ENCODE assay signal across 8 mouse cellular contexts in the genomic region with DNA sequence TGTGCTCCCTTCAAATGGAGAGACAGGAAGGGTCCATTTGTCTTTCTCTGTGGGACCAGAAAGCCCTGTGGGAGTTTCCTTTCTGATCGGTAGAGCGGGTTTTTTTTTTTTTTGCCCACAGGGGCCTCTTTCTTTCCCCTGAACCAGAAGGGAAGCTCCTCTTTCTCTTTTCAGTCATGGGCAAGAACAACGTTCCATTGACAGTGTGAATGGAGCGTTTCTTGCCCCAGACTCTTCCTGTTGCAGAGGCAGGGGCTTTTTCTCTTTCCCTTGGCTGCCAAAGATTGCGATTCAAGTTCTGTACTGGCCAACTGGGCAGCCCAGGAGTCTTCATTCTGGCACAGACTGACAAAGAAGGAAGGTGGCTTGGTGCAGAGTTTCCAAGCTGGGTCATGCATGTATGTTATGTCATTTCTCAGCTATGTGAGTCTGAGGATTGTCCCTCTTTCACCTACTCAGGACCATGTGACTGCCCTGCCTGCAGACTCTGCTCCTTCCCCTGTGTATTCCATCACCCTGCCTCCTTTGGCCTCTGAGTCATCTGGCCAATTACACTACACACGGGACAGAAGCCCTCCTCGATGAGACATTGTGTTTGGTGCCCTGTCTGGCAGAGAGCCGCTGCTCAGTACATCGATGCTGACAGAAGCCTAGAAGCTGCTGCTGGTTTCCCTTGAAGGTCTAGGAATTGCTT. TPM values are rescaled to one million over a fixed set of nuclear protein-coding genes. Genes with fewer than 3 reads are reported as not detected.
DNase-seq lines count a peak whose midpoint lies in the region; ATAC-seq and TF ChIP-seq lines count a peak whose summit lies in the region.

No protein-coding gene starts in this region.

- no peak for TF ChIP-seq CTCF in G1E (IDR thresholded peaks at IDR 0.05; ENCODE audit: low read depth, low read length)
- TF ChIP-seq CTCF in lung, postnatal 0 days (IDR thresholded peaks at IDR 0.05): no peak

- H3K4me1 ChIP-seq in kidney, embryonic 16.5 days (ENCODE audit: insufficient read depth, low read length): peaks cover 5% of the 10 kb centered on the region; the same call in 1 of the 2 replicates
- peaks cover 89% of the 10 kb centered on the region for H3K4me1 ChIP-seq in G1E (ENCODE audit: insufficient read depth, low read depth, low read length)
- H3K4me1 ChIP-seq in heart, embryonic 14.5 days (ENCODE audit: control insufficient read depth in 2 of 2, insufficient read depth in 2 of 2, low read length in 2 of 2): peaks cover 25 to 33% of the 10 kb centered on the region in 2 experiments
- no peaks in the 10 kb centered on the region for H3K4me1 ChIP-seq in lung, postnatal 0 days (ENCODE audit: insufficient read depth, low read depth, low read length)

- no peak for DNase-seq in kidney, adult 18-20 months
- no peak for DNase-seq in G1E (ENCODE audit: low spot score)
- DNase-seq in lung, postnatal 0 days (ENCODE audit: low spot score): peak; percentile 52
- DNase-seq in thymus, postnatal 4 days: no peak
- DNase-seq in right cerebral cortex, postnatal 14 days: no peak
- DNase-seq in ovary, postnatal 14 days (ENCODE audit: low spot score): no peak

- H3K4me3 ChIP-seq in kidney, embryonic 16.5 days (ENCODE audit: low read length): no peak overlapping the region
- peak overlapping the region; percentile 37; the same call in 1 of the 2 replicates for H3K4me3 ChIP-seq in G1E (ENCODE audit: low read depth, low read length)
- no peak overlapping the region for H3K4me3 ChIP-seq in heart, embryonic 14.5 days (ENCODE audit: control insufficient read depth in 1 of 2, insufficient read depth in 1 of 2, low read depth in 1 of 2, low read length in 2 of 2)
- H3K4me3 ChIP-seq in lung, postnatal 0 days (ENCODE audit: low read depth, low read length): no peak overlapping the region

- no peaks in the 10 kb centered on the region for H3K9me3 ChIP-seq in kidney, embryonic 16.5 days (ENCODE audit: low read length)
- H3K9me3 ChIP-seq in G1E (replicated peaks): 0 out of 2 replicates have a peak, but pooled peaks cover 2% of the 10 kb centered on the region
- H3K9me3 ChIP-seq in heart, embryonic 14.5 days (ENCODE audit: control insufficient read depth, low read length): no peaks in the 10 kb centered on the region
- H3K9me3 ChIP-seq in lung, postnatal 0 days (ENCODE audit: low read length): no peaks in the 10 kb centered on the region

- H3K4me2 ChIP-seq in kidney, embryonic 16.5 days (replicated peaks; ENCODE audit: low read depth, low read length): no peak overlapping the region
- H3K4me2 ChIP-seq in heart, embryonic 14.5 days (ENCODE audit: low read length): peak overlapping the region; percentile 22
- H3K4me2 ChIP-seq in lung, postnatal 0 days (replicated peaks; ENCODE audit: low read depth, low read length): no peak overlapping the region

- H3K27ac ChIP-seq in kidney, embryonic 16.5 days (ENCODE audit: low read length): no peak overlapping the region
- peak overlapping the region; percentile 52 to 77 for H3K27ac ChIP-seq in heart, embryonic 14.5 days (replicated peaks in 1 of 2; ENCODE audit: control insufficient read depth in 1 of 2, insufficient read depth in 1 of 2, low read depth in 2 of 2, low read length in 2 of 2)
- no peak overlapping the region for H3K27ac ChIP-seq in lung, postnatal 0 days (ENCODE audit: low read length)

- no peak overlapping the region for H3K9ac ChIP-seq in kidney, embryonic 16.5 days (replicated peaks; ENCODE audit: low read length)
- H3K9ac ChIP-seq in heart, embryonic 14.5 days (ENCODE audit: low read length): no peak overlapping the region; the same call in 1 of the 2 replicates
- H3K9ac ChIP-seq in lung, postnatal 0 days (replicated peaks; ENCODE audit: low read depth): no peak overlapping the region

- H3K36me3 ChIP-seq in kidney, embryonic 16.5 days (ENCODE audit: insufficient read depth, low read length): no peaks in the 10 kb centered on the region
- no peaks in the 10 kb centered on the region for H3K36me3 ChIP-seq in G1E (replicated peaks)
- H3K36me3 ChIP-seq in heart, embryonic 14.5 days (ENCODE audit: control insufficient read depth, insufficient read depth, low read length): no peaks in the 10 kb centered on the region
- no peaks in the 10 kb centered on the region for H3K36me3 ChIP-seq in lung, postnatal 0 days (ENCODE audit: insufficient read depth, low read length)

- ATAC-seq in kidney, embryonic 16.5 days (ENCODE audit: low FRiP score, low TSS enrichment): peak; percentile 61
- peak; percentile 11; the same call in 1 of the 2 replicates for ATAC-seq in G1E (ENCODE audit: extremely low read depth, insufficient number of reproducible peaks, low FRiP score, poor library complexity, severe bottlenecking)
- peak; percentile 83 for ATAC-seq in heart, embryonic 14.5 days (ENCODE audit: insufficient number of reproducible peaks, insufficient read depth, low FRiP score, low read depth)
- peak; percentile 91 for ATAC-seq in lung, postnatal 0 days

- no peak for TF ChIP-seq EP300 in lung, postnatal 0 days (IDR thresholded peaks at IDR 0.05)

- WGBS in kidney, embryonic 16.5 days: 62% methylated on average over 9 of the region's 9 CpGs
- 27% methylated on average over 9 of the region's 9 CpGs for WGBS in heart, embryonic 14.5 days
- 60% methylated on average over 9 of the region's 9 CpGs for WGBS in lung, postnatal 0 days

- no peaks in the 10 kb centered on the region for H3K27me3 ChIP-seq in kidney, embryonic 16.5 days (ENCODE audit: insufficient read depth, low read length)
- H3K27me3 ChIP-seq in G1E (ENCODE audit: insufficient read depth, low read length): no peaks in the 10 kb centered on the region
- no peaks in the 10 kb centered on the region for H3K27me3 ChIP-seq in heart, embryonic 14.5 days (ENCODE audit: control insufficient read depth, insufficient read depth, low read length)
- no peaks in the 10 kb centered on the region for H3K27me3 ChIP-seq in lung, postnatal 0 days (replicated peaks; ENCODE audit: insufficient read depth, low read length)

RNA-seq across cellular contexts. Expression of a gene that starts 7.6 kb away (rescaled TPM):
- 28.0 and 28.2 TPM in 2 replicates for polyA plus RNA-seq in kidney, embryonic 16.5 days (2015; fragmentation: Nextera tagmentation; extraction: Ambion mirVana)
- 303 and 306 TPM in 2 replicates for total RNA-seq in G1E (2014; fragmentation: Nextera tagmentation)
- total RNA-seq in G1E (2017): 121 and 135 TPM in 2 replicates
- polyA plus RNA-seq in G1E (2012): 30.4 and 32.1 TPM in 2 replicates
- 38.6 and 44.6 TPM in 2 replicates for polyA plus RNA-seq in heart, embryonic 14.5 days (2014; fragmentation: Nextera tagmentation; extraction: Ambion mirVana)
- polyA plus RNA-seq in lung, postnatal 0 days (2015; fragmentation: Nextera tagmentation; extraction: Ambion mirVana): 28.3 and 34.8 TPM in 2 replicates

Comparison
In these comparisons a context has a peak if more than half of its experiments do, and no peak if none do; other contexts are left out.
1. ATAC-seq: peak in every context shown above with its lines; median percentile 91 in lung, postnatal 0 days; 83 in heart, embryonic 14.5 days; 61 in kidney, embryonic 16.5 days; 11 in G1E.
2. H3K27ac ChIP-seq: peak in heart, embryonic 14.5 days (2 of 2); none in kidney, embryonic 16.5 days (single experiment) and lung, postnatal 0 days (single experiment).